Mouse (Mus musculus): ENCODE data around the gene Lrp5. TPM values are rescaled to one million over a fixed set of nuclear protein-coding genes. Genes with fewer than 3 reads are reported as not detected.

Gene Lrp5
- total and polyA plus RNA-seq, 3 experiments = 16.1 to 31.9 TPM; not detected in 1

DNA sequence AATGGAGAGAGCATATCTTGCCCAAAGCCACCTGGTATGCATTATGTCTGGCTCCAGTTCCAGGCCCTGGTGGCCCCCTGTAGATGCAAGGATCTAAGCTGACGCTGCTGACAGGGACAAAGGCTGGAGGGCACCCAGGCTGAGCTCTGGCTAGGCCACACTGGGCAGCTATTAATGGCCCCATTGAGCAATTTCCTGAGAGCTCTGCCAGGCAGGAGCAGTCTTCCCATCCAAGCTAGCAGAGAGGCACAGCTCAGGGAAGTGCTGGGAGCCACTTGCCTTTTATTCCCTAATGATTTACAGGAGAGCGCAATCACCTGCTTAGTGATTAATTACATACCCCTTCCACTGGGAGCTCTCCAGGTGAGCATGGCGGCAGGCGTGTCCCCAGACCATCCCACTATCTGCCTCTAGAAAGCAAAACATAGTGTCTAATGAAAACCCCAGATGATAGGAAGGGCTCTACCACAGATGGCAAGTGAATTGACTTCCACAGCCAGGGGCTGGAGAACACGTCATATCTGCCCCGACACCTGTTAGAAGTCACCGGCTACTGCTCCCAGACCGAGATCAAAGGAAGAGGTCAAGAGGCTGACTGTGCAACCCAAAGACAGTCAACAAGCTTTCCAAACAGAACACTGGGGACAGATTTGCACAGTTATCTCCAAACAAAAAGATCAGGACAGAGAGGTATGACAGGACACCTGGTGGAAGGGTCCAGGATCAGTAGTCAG is 12.1 kb downstream of the Lrp5 start:
- H3K9me3 ChIP-seq (replicated peaks; ENCODE audit: insufficient read depth, low read length) = no peaks in the 10 kb centered on the region; the same call in 1 of the 2 replicates
- no peaks in the 10 kb centered on the region for H3K27me3 ChIP-seq (ENCODE audit: control insufficient read depth in 1 of 2, insufficient read depth in 2 of 2, low read length in 2 of 2)
- no peak overlapping the region for H3K4me3 ChIP-seq (ENCODE audit: control insufficient read depth in 1 of 2, insufficient read depth in 1 of 2, low read depth in 2 of 2, low read length in 2 of 2)
- H3K36me3 ChIP-seq (ENCODE audit: control insufficient read depth in 1 of 2, insufficient read depth in 2 of 2, low read length in 2 of 2) = no peaks in the 10 kb centered on the region
- TF ChIP-seq UBTF (IDR thresholded peaks at IDR 0.05; ENCODE audit: borderline replicate concordance, insufficient read depth, low read depth, low read length) (no peak), POLR2A (IDR thresholded peaks at IDR 0.05; ENCODE audit: control insufficient read depth in 1 of 2, insufficient read depth in 1 of 2, low read depth in 1 of 2, low read length in 2 of 2, poor library complexity in 1 of 2) (no peak), JUND (IDR thresholded peaks at IDR 0.05; ENCODE audit: low read depth, low read length) (no peak), BHLHE40 (IDR thresholded peaks at IDR 0.05; ENCODE audit: borderline replicate concordance, low read depth, low read length) (no peak), MYC (IDR thresholded peaks at IDR 0.05; ENCODE audit: low read depth, low read length) (no peak), CTCF (IDR thresholded peaks at IDR 0.05 in 2 of 3, conservative IDR thresholded peaks at IDR 0.05 in 1 of 3; ENCODE audit: control insufficient read depth in 1 of 3, insufficient read depth in 1 of 3, low read depth in 2 of 3, low read length in 3 of 3, poor library complexity in 1 of 3, severe bottlenecking in 1 of 3) (no peak), HCFC1 (IDR thresholded peaks at IDR 0.05; ENCODE audit: low read depth, low read length) (no peak), MAFK (IDR thresholded peaks at IDR 0.05; ENCODE audit: borderline replicate concordance, low read depth, low read length) (no peak), GABPA (IDR thresholded peaks at IDR 0.05; ENCODE audit: low read depth, low read length) (no peak), ZMIZ1 (IDR thresholded peaks at IDR 0.05; ENCODE audit: low read depth, low read length) (no peak), USF2 (IDR thresholded peaks at IDR 0.05; ENCODE audit: borderline replicate concordance in 1 of 2, insufficient read depth in 1 of 2, low read depth in 1 of 2, low read length in 2 of 2) (no peak), NRF1 (IDR thresholded peaks at IDR 0.05; ENCODE audit: insufficient read depth, low read depth, low read length, poor library complexity, severe bottlenecking) (no peak)
- H3K27ac ChIP-seq (ENCODE audit: control insufficient read depth, low read depth, low read length) = no peak overlapping the region
- H3K4me1 ChIP-seq (ENCODE audit: control insufficient read depth in 1 of 2, insufficient read depth in 2 of 2, low read length in 2 of 2) = no peaks in the 10 kb centered on the region
- H3K9ac ChIP-seq (ENCODE audit: control insufficient read depth, low read depth, low read length, poor library complexity, severe bottlenecking) = no peak overlapping the region
- DNase-seq (ENCODE audit: low read depth, low spot score) = no peak
- H3K79me2 ChIP-seq (ENCODE audit: control insufficient read depth, insufficient read depth, low read length, poor library complexity) = no peaks in the 10 kb centered on the region; the same call in 1 of the 2 replicates

DNA sequence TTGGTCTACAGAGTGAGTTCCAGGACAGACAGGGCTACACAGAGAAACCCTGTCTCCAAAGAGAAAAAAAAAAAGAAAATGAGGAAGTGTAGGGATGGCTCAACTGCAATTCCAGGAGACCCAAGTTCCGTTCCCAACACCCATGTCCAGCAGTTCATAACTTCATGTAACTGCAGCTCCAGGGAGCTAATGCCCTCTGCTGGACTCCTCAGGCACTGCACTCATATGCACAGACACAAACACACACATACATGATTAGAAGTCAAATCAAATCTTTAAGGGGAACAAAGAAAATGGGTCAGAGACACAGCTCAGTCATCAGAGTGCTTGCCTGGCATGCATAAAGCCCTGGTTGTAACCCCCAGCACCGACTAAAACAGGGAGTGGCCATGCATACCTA is 13.2 kb downstream of the Lrp5 start:
- H3K27me3 ChIP-seq (ENCODE audit: control insufficient read depth in 1 of 2, insufficient read depth in 2 of 2, low read length in 2 of 2) = no peaks in the 10 kb centered on the region
- H3K9ac ChIP-seq (ENCODE audit: control insufficient read depth, low read depth, low read length, poor library complexity, severe bottlenecking) = no peak overlapping the region
- no peaks in the 10 kb centered on the region for H3K36me3 ChIP-seq (ENCODE audit: control insufficient read depth in 1 of 2, insufficient read depth in 2 of 2, low read length in 2 of 2)
- no peaks in the 10 kb centered on the region for H3K4me1 ChIP-seq (ENCODE audit: control insufficient read depth in 1 of 2, insufficient read depth in 2 of 2, low read length in 2 of 2)
- H3K79me2 ChIP-seq (ENCODE audit: control insufficient read depth, insufficient read depth, low read length, poor library complexity) = no peaks in the 10 kb centered on the region
- no peak overlapping the region for H3K4me3 ChIP-seq (ENCODE audit: control insufficient read depth in 1 of 2, insufficient read depth in 1 of 2, low read depth in 2 of 2, low read length in 2 of 2)
- peak; percentile 48 for DNase-seq (ENCODE audit: low read depth, low spot score)
- no peak overlapping the region for H3K27ac ChIP-seq (ENCODE audit: control insufficient read depth, low read depth, low read length)
- TF ChIP-seq JUND (IDR thresholded peaks at IDR 0.05; ENCODE audit: low read depth, low read length) (no peak), CTCF (IDR thresholded peaks at IDR 0.05 in 2 of 3, conservative IDR thresholded peaks at IDR 0.05 in 1 of 3; ENCODE audit: control insufficient read depth in 1 of 3, insufficient read depth in 1 of 3, low read depth in 2 of 3, low read length in 3 of 3, poor library complexity in 1 of 3, severe bottlenecking in 1 of 3) (peak; percentile 32 to 59 (median 52)), TCF12 (IDR thresholded peaks at IDR 0.05; ENCODE audit: low read depth, low read length) (no peak)
- no peaks in the 10 kb centered on the region; the same call in 1 of the 2 replicates for H3K9me3 ChIP-seq (replicated peaks; ENCODE audit: insufficient read depth, low read length)

All from MEL (cell line).